Mouse (Mus musculus) spleen, postnatal 36 days (tissue): ENCODE data around the gene Mrpl41.
A peak's percentile ranks its signal among the peaks of the same experiment; 100 is the strongest.

Experiments used
- DNase-seq, 2 experiments: peaks; one replicate each; pipeline ENCODE4 v3.0.0; 2022; ENCODE audit warnings: low spot score in 2 of 2, mixed read lengths in 1 of 2

Gene Mrpl41

DNA sequence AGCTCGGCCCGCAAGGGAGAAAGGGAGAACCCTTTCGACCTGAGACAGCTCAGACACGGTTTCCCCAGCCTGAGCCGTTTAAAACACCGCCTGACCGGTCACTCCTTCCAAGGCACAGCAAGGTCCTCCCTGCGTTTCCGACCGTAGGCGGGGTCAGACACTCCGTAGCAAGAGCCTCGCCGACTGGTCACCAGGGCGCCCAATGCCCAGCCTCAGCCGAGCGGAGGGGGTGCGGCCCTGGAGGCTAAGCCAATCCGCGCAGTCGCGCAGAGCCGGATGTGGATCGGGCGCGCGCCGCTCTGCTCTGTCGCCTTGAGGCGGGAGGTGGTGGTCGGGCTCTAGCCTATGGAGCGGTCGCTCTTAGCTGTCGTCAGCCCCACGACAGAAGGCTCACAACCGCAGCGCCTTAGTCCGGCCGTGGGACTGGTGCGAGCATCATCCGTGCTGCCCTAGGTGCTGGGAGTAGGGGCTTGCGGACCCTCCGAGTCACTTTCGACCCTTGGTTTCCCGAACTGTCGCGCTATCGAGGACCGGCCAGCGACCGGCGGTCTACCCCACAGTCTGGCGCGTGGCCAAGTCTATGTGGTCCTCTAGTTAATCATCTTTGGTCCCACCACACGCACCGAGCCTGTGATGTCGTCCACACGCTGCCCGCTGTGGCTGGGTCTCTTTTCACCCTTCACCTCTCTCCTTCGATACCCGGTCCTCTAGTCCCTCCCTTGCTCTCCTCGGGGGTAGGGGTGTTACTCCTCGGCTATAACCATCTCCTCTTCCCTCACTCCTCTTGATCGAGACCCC lies at the start of gene Mrpl41:
TSS of gene Mrpl41 (minus strand) at position 193 of the 798 bp plus-strand sequence.
- DNase-seq, result peak; percentile 98

DNA sequence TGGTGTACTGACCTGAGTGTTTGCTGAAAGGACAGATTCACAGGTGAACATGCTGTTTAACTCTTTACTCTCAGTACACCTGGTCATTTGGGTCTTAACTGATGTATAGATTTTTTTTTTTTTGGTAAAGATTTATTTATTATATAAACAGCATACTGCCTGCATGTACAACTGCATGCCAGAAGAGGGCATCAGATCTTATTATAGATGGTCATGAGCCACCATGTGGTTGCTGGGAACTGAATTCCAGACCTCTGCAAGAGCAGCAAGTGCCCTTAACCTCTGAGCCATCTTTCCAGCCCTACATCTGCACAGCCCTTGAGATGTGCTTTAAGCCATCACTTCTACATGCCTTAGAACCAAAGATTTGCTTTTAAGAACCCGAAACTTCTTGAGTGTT lies 47.8 kb upstream of the Mrpl41 start:
- no peak for DNase-seq

DNA sequence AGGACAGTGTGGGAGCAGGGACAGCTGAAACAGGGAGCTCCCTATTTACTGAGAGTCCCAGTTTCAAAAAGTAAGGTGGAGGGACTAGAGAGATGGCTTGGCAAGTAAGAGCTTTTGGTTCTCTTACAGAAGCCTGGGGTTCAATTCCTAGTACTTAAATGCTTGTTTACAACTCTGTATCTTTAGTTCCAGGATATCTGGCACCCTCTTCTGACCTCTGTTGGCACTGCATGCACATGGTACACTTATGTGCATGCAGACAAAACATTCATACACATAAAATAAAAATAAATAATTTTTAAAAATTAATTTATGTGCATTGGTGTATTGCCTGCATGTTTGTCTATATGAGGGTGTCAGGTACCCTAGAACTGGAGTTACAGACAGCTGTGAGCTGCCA lies 33.4 kb upstream of the Mrpl41 start:
- DNase-seq, result peak in 1 of 2 experiments; percentile 6

DNA sequence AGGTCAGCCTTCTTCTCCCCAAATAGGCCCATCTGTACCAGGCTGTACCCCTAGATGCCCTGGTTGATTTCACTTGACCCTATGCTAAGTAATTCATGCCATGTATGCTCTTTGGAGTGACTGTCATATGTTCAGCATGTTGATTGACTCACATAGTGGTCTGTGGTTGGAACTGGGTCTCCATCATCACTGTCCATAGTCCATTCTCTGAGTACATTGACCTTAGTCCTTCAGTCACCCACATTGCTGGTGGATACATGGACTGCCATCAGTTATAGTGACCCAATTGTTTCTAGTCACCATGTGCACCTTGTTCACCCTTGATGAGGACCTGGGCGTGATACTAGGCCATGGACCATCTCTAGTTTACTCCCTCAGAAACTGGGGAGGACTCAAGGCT lies 31.9 kb upstream of the Mrpl41 start:
- DNase-seq, result no peak

DNA sequence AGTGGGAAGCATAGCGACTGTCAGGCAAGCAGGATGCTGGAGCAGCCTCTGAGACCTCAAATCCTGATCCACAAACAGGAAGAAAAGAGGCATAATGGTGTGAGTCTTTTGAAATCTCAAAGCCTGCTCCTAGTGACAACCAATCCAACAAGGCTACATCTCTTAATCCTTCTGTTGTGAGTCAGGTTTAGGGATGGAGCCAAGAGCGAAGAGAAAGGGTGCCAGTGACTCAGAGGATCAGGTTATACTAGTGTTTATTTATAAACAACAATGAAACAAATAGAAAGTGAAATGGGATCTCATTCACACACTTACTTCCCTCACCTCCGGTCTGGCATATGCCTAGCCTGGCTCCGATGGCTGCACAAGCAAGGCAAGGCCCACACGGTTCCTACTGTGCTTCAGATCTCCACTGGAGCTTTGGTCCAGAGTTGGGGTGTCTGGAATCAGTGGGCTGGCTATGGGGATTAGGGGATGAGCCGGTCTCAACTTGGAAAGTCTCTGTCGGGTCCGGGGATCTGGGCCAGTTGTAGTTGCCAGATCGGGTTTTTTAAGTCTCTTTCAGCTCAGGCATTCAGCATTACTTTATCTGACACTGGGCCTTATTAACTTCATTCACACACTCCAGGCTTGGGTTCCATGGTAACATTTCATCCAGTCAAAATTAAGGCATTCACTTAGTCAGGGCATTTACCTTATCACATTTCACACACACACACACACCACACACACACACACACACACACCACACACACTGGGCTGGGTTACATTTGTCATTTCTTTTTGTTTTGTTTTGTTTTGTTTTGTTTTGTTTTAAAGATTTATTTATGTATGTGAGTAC lies 29.3 kb upstream of the Mrpl41 start:
- no peak for DNase-seq

DNA sequence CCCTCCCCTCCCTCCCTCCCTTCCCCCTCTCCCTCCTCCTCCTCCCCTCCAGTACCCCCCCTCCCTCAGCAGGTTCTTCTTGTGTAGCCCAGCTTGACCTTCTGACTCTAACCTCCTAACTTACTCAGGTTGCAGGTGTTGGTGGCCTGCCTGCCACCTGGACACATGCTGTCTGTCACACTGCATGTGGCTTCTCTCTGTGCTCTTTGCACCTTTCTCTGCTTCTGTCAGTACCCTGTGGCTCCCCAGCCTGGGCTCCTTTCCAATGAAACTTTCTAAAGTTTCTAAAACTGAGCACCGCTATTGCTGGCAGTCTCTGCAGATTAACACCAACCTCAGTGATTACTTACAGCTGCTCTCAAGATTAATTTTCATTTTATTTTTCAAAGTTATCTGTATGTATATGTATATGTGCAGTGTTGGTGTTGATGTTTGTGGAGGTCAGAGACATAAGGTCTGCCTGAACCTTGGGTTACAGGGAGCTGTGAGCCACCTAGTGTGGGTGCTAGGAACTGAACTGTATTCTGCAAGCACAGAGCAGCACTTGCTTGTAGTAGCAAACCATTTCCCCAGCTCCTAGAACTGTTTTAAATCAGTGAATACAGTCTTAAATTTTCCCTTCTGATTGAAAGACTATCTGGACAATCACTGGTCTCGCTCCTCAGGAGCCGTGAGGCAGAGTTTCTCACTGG lies 25.8 kb upstream of the Mrpl41 start:
- DNase-seq, result peak in 1 of 2 experiments; percentile 10

DNA sequence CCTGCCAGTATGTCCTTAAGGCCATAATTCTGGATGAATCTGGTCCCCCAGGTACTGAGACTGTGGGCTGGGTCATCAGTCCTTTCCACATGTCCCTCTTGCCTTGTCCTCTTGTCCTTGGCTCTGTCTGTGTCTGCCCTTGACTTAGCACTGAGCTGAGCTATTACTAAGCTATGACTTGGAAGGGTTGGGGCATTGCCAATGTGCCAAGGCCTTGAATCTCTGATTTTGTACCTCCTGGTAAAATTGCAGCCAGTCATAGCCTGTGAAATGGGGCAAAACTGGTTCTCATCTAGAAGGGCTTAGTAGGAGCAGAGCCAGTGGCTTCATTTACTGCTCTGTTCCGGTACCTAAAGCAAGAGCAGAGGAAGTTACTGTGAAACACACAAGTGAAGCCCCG lies 21.6 kb upstream of the Mrpl41 start:
- no peak for DNase-seq

DNA sequence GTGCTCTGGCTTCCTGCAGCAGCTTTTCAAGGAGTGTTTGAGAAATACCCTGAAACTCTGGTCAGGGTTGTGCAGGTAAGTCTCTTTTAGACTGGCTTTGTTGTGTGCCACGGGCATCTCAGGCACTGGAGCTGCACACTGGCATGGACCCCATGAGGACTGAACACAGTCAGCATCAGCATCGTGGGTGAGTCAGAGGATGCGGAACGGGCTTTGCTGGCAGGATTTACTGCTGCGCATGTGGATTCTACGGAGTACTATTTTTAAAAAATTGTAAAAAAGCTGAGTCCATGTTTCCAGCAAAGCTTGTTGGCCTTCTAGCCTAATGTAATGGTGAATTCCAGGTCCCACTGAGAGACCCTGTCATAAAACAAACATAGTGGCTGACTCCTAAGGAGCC lies 20.4 kb upstream of the Mrpl41 start:
- DNase-seq, result no peak

DNA sequence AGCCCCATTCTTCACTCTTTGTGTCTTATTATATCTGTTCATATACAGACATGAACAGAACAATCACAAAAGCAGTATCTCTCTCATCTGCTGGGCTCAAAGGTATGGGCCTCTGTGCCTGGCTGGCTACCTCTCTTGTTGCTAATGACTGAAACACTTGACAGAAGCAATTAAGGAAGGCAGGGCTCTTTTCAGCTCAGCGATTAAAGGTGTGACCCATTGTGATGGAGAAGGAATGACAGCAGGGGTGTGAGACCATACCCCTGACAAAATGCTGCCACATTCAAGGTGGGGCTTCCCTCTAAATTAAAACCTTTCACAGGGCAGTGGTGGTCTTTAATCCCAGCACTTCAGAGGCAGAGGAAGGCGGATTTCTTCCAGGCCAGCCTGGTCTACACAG lies 12.9 kb upstream of the Mrpl41 start:
- DNase-seq, result no peak

DNA sequence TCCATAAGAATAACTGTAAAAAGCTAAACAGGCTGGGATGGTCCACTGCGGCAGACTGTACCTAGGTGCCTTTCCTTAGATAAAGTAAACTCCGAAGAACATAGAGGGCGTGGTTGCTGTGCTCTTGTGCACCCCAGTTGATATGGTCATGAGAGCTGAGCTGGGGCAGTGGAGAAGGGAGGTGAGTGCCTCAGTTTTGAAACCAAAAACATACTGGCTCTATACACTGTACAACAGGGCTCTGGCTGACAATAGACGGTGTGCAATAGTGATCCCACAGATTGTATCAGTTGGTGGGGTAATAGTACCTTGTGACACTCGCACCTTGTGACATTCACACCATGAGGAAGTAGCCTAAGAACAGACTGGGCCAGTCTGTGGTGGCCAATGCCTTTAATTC lies 2.1 kb upstream of the Mrpl41 start:
- DNase-seq, result peak; percentile 22 to 52

DNA sequence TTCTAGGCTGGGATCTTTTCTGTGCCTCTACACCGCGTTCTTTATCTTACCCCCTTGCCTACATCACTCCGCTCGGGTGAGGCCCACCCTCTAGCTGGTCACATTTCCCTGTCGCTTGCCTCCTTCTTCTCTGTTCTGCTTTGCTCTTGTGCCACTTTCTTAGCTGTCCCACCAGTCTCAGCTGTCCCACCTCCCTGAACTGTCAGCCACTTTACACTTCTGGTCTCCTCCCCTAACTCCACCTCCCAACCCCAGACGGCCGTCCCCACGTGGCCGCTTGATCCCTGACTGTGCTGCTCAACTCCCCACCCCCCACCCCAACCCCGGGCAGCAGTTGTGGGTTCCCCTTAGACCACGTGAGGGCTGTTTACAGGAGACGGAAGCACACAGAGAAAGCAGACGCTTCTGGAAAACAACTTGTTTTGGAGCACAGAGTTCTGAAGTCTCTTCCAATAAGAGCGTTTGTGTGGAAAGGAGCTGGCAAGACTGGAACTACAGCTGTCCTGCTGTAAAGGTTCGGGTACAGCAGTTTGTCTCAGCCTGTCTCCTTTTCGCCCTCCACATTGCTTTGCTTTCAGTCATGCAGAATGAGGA lies 903 bp upstream of the Mrpl41 start, which contains the start of gene Pnpla7:
TSS of gene Pnpla7 (plus strand) at position 330 of the 594 bp plus-strand sequence.
- peak; percentile 89 to 90 for DNase-seq

DNA sequence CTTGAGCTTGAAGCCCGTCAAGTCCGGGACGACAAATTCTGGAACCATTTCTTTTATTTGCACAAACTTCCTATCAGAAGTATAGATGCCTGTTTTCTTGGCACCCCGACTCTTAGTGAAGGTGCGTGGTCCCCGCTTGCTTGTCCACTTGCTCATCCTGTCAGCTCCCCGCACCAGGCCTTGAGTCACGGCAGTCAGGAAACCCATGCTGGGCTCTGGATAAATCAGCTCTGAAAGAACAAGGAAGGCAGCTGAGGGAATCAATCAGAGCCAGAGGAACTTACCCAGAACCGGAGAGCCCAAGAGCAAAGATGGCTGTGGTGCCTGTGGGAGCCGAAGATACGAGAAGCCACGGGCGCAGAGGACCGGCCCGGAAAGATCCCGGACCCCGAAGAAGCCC lies 446 bp downstream of the Mrpl41 start:
- peak in 1 of 2 experiments; percentile 17 for DNase-seq

DNA sequence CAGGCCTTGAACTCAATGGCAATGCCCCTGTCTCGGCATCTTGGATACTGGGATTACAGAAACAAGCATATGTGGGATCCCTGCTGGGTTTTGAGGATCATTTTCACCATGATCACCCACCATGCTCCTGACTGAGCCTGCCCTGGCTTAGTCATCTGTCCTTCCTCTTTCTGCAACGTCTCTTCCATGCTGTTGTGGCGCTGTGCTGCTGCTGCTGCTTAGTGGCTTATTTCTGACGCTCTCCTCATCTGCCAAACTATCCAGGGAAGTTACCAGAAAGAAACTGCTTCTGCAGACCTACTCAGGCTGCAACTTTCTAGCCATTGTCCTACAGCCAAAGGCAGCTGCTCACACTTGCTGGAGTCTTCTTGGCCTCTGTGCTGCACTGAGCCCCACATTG lies 4.5 kb downstream of the Mrpl41 start:
- no peak for DNase-seq

DNA sequence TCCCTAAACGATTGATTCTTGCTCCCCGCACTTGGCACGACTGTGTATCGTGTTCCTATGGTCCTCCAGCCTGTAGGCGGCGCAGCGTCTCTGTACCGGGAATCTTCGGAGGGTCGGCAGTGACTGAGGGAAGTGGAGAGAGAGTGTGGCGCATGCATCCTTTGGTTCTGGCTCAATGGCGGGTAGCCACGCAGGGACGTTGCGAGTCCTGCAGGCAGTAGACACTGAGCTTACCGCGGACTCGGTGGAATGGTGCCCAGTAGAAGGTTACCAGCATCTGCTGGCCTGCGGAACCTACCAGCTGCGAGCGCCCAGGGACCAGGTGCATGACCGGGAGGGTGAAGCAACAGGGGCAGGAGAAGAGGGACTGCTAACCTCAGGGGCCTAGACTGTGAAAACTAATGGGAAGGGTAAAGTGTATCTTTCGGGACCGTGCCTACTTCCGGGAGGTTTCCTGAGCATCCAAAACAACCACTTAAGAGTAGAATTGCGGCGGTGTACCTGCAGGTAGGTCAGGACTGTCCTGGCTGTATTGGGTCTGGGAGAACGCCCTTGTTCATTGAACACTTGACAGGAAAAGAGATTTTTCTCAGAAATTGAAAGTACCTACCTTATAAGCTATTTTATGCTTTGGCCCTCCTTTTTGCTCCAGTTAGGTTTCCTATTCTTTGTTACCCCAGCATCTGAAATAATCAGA lies 12.4 kb downstream of the Mrpl41 start, which contains the start of gene Dph7:
TSS of gene Dph7 (plus strand) at position 97 of the 697 bp plus-strand sequence.
- DNase-seq, result peak; percentile 80 to 87

DNA sequence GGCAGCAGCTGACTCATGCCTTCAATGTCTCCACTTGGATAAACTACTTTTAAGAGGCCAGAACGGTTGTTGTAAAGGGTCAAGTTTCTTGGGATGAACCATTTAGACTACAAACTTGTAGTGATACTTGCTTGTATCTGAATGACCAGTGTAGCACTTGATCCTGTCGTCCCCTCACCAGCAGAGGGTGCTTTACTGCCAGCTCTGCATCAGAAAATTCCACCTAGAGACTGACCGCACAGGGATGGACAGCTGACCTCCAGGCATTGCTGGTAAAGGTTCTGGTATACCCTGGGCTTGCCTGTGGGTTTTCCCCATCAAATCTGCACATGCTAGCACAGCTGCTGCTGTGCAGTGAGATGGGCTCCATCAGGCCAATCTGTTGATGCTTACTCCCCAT lies 14.0 kb downstream of the Mrpl41 start:
- no peak for DNase-seq

DNA sequence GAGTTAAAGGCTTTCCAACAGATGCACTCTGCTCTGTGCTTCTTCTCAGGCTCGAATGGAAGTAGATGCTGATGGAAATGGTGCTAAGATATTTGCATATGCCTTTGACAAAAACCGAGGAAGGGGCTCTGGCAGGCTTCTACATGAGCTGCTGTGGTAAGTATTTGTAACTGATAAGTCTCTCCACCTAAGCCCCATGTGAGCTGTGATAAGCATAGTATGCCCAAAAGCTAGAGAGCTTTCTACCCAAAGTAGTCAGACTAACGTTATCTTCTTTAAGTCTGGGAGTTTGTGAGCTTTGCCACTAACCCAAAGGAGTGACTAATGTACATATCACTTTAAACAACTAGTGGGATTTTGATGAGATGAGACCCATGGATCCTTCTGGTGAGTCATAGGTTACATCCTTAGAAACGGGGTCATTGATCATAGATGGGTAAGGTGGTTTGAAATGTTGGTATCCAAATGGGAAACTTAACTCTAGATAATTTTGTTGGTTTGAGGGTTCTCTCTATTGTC lies 22.3 kb downstream of the Mrpl41 start:
- no peak for DNase-seq

DNA sequence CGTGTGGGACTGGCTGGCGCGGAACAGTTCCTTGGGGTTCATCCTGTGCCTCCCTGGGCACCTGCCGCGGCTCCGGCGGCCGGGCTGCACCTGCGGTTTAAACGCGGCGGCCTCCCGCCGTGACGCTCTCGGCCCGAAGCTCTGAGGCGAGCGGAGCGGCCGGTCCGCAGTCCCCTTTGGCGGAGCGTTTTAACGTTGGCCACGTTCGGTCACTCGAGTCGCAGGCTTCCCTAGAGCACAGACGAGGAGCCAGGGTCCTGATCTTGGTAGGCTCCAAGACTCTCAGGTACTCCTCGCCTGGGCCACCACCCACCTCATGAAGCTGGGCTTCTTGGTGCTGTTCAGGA lies 24.7 kb downstream of the Mrpl41 start:
- DNase-seq, result no peak

DNA sequence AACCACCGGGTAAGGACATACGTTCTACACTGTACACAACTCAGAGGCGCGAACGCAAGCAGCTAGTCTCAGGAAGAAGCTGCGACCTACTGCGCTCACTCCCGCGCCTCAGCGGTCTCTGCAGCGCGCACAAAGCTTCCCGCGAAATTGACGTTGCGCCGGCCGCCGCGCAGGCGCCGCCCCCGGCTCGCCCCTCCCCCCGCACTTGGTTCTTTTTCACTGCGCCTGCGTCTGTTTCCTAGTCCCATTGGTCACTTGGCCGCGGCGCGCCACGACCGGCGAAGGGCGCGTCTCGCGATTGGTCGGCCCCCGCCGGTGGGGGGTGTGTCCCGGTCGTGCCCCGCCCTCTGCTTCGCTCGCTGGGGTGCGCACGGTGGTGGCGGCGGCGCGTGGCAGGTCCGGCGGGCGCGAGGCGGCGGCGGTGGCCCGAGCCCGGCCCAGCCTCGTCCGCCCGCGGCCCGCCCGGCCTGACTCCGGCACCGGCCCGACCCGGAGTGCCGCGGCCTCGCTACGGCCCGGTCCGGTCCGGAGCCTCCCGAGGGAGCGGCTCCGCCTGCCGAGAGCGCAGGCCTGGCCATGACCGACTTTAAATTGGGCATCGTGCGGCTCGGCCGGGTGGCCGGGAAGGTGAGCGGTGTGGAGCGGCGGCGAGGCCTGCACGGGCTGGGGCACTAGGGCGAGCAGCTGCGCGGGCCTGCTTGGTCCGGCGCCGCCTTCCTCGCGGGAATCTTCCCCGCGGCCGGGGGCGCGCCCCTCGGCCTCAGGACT lies 25.3 kb downstream of the Mrpl41 start, which contains the start of gene Zmynd19:
TSS of gene Zmynd19 (plus strand) at position 372 of the 768 bp plus-strand sequence.
- DNase-seq, result peak; percentile 96 to 97

DNA sequence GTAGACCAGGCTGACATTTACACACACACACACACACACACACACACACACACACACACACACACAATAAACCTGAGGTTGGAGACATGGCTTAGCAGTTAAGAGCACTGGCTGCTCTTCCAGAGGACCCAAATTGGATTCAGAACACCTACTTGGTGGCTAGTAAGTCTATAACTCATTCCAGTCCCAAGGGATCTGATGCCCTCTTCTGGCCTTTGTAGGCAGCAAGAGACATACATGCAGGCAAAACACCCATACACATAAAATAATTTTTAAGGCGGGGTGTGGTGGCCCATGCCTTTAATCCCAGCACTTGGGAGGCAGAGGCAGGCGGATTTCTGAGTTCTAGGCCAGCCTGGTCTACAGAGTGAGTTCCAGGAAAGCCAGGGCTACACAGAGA lies 30.6 kb downstream of the Mrpl41 start:
- peak; percentile 45 to 47 for DNase-seq

DNA sequence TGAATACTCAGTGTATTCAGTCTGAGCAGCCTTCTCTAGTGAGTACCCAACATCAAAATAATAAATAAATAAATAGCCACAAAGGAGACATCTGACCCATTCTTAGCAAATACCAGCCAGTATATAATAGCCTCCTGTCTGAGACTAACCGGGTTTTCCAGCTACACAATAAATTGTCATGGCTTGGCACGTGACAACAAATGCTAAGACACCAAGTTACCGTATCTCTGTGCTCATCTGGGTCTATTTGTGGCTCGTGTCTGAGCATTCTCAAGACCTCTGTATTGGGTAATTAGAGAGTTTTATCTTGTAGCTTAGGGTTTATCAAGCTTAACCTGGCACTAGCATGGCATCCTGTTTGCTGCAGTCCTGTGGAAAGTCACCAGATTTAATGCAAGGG lies 32.8 kb downstream of the Mrpl41 start:
- DNase-seq, result no peak
